Mouse (Mus musculus) midbrain, embryonic 12.5 days (tissue): ENCODE results near the gene Vmn2r18. TPM values are rescaled to one million over a fixed set of nuclear protein-coding genes. Genes with fewer than 3 reads are reported as not detected.
A peak's percentile ranks its signal among the peaks of the same experiment; 100 is the strongest.

Experiments used
- ATAC-seq: fragments of 200-750 bp; cut with Nextera tagmentation; 2 replicates; pipeline ENCODE4 v1.8.0; 2017; ENCODE audit warnings: low read depth, moderate TSS enrichment, moderate library complexity; ENCODE audit not compliant: low FRiP score
- H3K27ac ChIP-seq: fragments of 300-500 bp; sonication (generic); replicated peaks from 2 replicates; pipeline ENCODE4 v1.5.1; 2016; ENCODE audit warnings: mild to moderate bottlenecking
- H3K27me3 ChIP-seq: fragments of 300-500 bp; sonication (generic); 2 replicates; pipeline ENCODE4 v1.6.1; 2016; ENCODE audit warnings: mild to moderate bottlenecking
- H3K36me3 ChIP-seq: fragments of 300-500 bp; sonication (generic); 2 replicates; pipeline ENCODE4 v1.6.1; 2016
- H3K4me1 ChIP-seq: fragments of 300-500 bp; sonication (generic); 2 replicates; pipeline ENCODE4 v1.6.1; 2016
- H3K4me2 ChIP-seq: fragments of 300-500 bp; sonication (generic); replicated peaks from 2 replicates; pipeline ENCODE4 v1.6.1; 2016; ENCODE audit warnings: mild to moderate bottlenecking, moderate library complexity
- H3K4me3 ChIP-seq: fragments of 300-500 bp; sonication (generic); 2 replicates; pipeline ENCODE4 v1.5.1; 2016; ENCODE audit warnings: mild to moderate bottlenecking
- H3K9ac ChIP-seq: fragments of 300-500 bp; sonication (generic); replicated peaks from 2 replicates; pipeline ENCODE4 v1.6.1; 2016; ENCODE audit warnings: mild to moderate bottlenecking, moderate library complexity
- H3K9me3 ChIP-seq: fragments of 300-500 bp; sonication (generic); 2 replicates; pipeline ENCODE4 v1.6.1; 2016; ENCODE audit warnings: mild to moderate bottlenecking
- WGBS: fragments of 180-500 bp; shearing (Covaris S2); methylation state at CpG from one replicate; pipeline ENCODE4 v1.1.7; 2016; 5-methylcytosine and 5-hydroxymethylcytosine counted together
- polyA plus RNA-seq: library from polyadenylated mRNA; unstranded; fragments of >200 nt; fragmentation: Nextera tagmentation; extraction: Ambion mirVana; gene quantifications from 2 replicates; pipeline ENCODE4 v1.2.1, GENCODE M21; 2016

Vmn2r18 gene
- 0.09 TPM in 1 of 2 replicates, not detected in the other for polyA plus RNA-seq

DNA sequence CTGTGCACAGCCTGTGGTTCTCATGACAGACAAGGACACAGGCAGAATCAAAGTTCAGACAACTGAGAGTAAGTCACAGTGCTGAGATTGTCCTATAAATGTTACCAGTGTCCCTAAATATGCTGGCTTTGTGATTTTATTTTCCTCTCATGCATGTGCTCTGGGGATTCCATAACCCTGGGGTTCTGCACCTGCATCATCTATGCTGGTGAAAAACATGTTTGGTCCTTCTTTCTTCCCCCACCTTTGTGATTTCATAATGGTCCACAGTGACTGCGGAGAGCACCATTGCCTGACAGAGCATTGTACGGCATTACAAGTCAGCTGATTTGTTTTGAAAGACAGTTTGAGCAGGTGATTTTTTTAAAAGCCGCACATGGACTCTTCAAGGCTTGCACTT, at the start of gene Vmn2r18:
TSS of gene Vmn2r18 (minus strand) at position 101 of the 400 bp plus-strand sequence.
- no peaks in the 10 kb centered on the region for H3K4me1 ChIP-seq
- H3K36me3 ChIP-seq, result no peaks in the 10 kb centered on the region
- no peaks in the 10 kb centered on the region for H3K27me3 ChIP-seq
- H3K27ac ChIP-seq, result no peak within 1 kb of the TSS
- H3K9me3 ChIP-seq, result no peaks in the 10 kb centered on the region
- H3K4me2 ChIP-seq, result no peak within 1 kb of the TSS
- no peak within 1 kb of the TSS for H3K9ac ChIP-seq
- 88% methylated on average over 3 of the region's 3 CpGs for WGBS
- no peak within 1 kb of the TSS for H3K4me3 ChIP-seq
- no peak for ATAC-seq

DNA sequence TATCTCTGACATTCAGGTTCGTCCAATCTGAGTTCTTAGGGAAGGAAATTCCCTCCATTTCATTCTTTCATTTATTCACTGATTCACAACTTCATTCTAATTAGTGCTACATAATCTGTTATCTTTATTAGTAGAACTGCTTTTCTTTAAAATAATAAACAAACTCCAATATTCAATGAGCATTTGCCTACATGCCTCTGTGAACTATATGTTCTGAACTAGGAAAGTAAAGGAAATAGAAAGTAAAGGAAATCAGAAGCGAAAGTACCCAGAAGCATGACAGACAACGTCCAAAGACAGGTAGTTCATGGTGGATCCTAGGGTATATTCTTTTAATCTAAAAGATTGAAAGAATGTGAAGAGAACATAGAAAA, 45.6 kb upstream of the Vmn2r18 start:
- no peaks in the 10 kb centered on the region for H3K9me3 ChIP-seq
- H3K4me2 ChIP-seq, result 0 out of 2 replicates have a peak overlapping the region, but pooled peaks have one; percentile 71
- no peak overlapping the region for H3K9ac ChIP-seq
- H3K27ac ChIP-seq, result peak overlapping the region; percentile 75
- H3K4me1 ChIP-seq, result peaks cover 10% of the 10 kb centered on the region
- WGBS, result 64% methylated on average over 3 of the region's 3 CpGs
- peaks cover 31% of the 10 kb centered on the region for H3K36me3 ChIP-seq
- ATAC-seq, result peak; percentile 5; the same call in 1 of the 2 replicates
- H3K4me3 ChIP-seq, result no peak overlapping the region
- H3K27me3 ChIP-seq, result no peaks in the 10 kb centered on the region

DNA sequence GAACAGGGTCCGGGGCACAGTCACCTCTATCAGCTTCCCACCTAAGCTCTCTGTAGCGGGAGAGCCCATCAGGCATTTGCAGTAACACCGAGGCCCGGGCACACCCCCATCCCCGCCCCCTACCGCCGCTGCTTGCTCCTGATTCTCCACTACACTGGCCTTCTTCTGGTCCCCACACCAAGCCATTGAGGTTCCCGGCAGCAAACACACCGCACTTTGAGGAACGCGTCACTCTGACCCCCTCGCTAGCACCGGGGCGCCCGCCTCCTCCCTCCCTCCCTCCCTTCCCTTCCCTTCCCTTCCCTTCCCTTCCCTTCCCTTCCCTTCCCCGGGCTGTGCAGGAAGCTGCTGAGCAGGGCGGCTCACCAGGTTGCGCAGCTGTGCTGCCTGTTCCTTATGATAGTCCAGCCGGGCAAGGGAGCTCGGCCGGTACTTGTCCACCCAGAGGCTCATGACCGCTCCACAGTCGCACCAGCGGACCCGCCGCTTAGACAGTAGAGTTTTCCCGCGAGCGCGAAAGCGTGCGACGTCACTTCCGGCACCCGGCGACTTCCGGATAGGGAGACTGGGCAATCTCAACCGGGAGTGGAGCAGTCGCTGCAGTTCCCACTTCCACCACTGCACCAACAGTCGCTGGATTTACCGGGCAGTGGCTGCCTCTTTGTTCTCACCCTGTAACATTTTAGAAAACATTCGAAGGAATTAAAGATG, 45.0 kb upstream of the Vmn2r18 start, which contains the start of gene Rfc3:
TSS of gene Rfc3 (minus strand) at position 543 of the 711 bp plus-strand sequence.
- Histone ChIP-seq H3K4me2 (peak within 1 kb of the TSS; percentile 71), H3K27ac (peak within 1 kb of the TSS; percentile 75), H3K36me3 (peaks cover 36% of the 10 kb centered on the region), H3K9ac (peak within 1 kb of the TSS; percentile 75), H3K4me3 (peak within 1 kb of the TSS; percentile 79), H3K4me1 (peaks cover 10% of the 10 kb centered on the region), H3K27me3 (no peaks in the 10 kb centered on the region), H3K9me3 (no peaks in the 10 kb centered on the region)
- under 1% methylated on average over 40 of the region's 42 CpGs for whole genome bisulfite sequencing
- ATAC-seq, result peak; percentile 99

DNA sequence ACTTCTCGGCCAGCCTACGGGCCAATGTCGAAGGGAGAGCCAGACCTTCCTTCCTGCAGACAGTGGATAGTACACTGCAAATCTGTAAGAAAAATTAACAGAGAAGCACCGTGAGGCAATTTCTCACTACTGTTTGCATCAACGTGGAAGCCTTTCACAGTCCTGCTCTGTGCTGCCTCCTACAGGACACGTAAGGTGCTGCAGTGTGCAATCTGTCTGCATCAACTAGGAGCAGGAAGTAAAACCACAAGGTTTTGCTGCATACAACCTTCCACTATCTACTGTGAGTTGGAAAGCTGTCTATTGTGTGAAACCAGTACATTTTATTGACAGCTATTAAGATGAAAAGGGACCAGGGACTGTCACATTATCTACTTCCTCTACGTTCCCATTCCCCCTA, 39.0 kb upstream of the Vmn2r18 start:
- no peak overlapping the region for H3K9ac ChIP-seq
- H3K27me3 ChIP-seq, result no peaks in the 10 kb centered on the region
- 94% methylated on average over 7 of the region's 7 CpGs for WGBS

DNA sequence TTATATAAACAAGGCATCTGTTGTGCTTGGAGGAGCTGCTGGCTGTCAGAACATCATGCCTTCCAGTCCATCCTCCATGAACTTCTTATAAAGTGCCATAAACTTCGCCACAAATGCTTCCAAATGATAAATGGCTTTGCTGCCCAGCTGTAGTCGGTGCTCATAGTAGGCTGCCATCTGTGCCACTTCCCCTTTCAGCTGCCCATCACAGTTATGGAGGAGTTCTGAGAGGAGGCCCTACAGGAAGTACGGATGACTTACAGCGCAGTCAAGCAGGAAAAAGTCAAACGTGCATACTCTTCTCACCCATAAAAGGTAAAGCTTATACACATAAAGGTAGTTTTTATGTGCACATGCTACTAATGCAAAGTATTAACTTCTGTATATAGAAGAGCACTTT, 37.0 kb upstream of the Vmn2r18 start:
- Histone ChIP-seq H3K9me3 (no peaks in the 10 kb centered on the region), H3K27me3 (no peaks in the 10 kb centered on the region), H3K9ac (no peak overlapping the region), H3K4me2 (no peak overlapping the region), H3K27ac (no peak overlapping the region), H3K36me3 (peaks cover 77% of the 10 kb centered on the region), H3K4me3 (no peak overlapping the region), H3K4me1 (no peaks in the 10 kb centered on the region)
- WGBS, result 91% methylated on average over 5 of the region's 5 CpGs
- no peak for ATAC-seq

More for the DNA sequence above, 39.0 kb upstream of the Vmn2r18 start:
- H3K4me3 ChIP-seq, result no peak overlapping the region
- peaks cover 93% of the 10 kb centered on the region for H3K36me3 ChIP-seq
- no peak overlapping the region for H3K4me2 ChIP-seq
- no peak for ATAC-seq
- H3K4me1 ChIP-seq, result peaks cover 6% of the 10 kb centered on the region
- no peak overlapping the region for H3K27ac ChIP-seq
- no peaks in the 10 kb centered on the region for H3K9me3 ChIP-seq

DNA sequence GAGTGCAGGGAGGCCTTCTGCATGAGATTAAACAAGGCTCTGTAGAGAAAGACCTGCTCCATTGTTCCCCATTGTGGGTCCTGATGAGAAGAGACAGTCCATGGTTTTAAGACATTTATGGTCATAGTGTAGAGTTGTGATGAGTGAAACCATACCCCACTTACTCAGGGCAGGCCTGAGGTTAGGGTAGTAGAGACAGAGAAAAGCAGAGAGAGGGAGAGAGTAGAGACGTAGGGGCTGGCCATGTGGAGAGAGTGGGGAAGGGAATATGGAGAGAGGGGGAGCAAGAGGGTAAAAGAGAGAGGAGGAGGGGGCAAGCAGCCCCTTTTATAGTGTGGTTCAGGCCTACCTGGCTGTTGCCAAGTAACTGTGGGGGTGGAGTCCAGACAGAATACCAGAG, 36.3 kb upstream of the Vmn2r18 start:
- Histone ChIP-seq H3K4me2 (no peak overlapping the region), H3K4me3 (no peak overlapping the region), H3K27ac (no peak overlapping the region), H3K36me3 (peaks cover 70% of the 10 kb centered on the region), H3K4me1 (no peaks in the 10 kb centered on the region), H3K9ac (no peak overlapping the region), H3K9me3 (no peaks in the 10 kb centered on the region), H3K27me3 (no peaks in the 10 kb centered on the region)
- 100% methylated on average over 1 of the region's 1 CpGs for WGBS
- no peak for ATAC-seq

DNA sequence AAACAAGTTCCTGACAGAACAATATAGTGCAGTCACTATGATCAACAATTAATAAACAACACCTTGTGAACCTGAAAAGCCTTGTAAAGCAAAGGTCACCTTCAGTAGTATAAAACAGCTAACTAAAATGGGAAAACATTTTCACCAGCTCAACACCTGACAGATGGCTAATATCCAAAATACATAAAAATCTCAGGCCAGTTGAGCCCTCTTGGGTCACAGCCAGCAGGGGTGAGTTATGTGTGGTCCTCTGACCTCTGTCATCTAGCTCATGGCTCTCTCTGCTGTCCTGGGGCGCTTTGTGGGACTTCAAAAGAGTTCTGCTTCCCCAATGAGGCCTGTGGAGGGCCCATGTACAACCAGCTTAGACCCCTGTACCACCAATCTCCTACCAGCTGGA, 4.1 kb downstream of the Vmn2r18 start:
- Histone ChIP-seq H3K36me3 (no peaks in the 10 kb centered on the region), H3K4me2 (no peak overlapping the region), H3K9me3 (no peaks in the 10 kb centered on the region), H3K9ac (no peak overlapping the region), H3K27me3 (no peaks in the 10 kb centered on the region), H3K4me1 (no peaks in the 10 kb centered on the region), H3K27ac (no peak overlapping the region), H3K4me3 (no peak overlapping the region)
- WGBS, result 57% methylated on average over 1 of the region's 1 CpGs
- ATAC-seq, result no peak

Other genes starting within 250 kb of the Vmn2r18 start
- not detected in 2 replicates for gene Gm42906, start 177.9 kb downstream of the Vmn2r18 start, polyA plus RNA-seq
- gene Rfc3, start 45.2 kb upstream of the Vmn2r18 start, polyA plus RNA-seq, result 101 and 109 TPM in 2 replicates